Mouse (Mus musculus): ENCODE measurements around the gene Gm10961.

DNA sequence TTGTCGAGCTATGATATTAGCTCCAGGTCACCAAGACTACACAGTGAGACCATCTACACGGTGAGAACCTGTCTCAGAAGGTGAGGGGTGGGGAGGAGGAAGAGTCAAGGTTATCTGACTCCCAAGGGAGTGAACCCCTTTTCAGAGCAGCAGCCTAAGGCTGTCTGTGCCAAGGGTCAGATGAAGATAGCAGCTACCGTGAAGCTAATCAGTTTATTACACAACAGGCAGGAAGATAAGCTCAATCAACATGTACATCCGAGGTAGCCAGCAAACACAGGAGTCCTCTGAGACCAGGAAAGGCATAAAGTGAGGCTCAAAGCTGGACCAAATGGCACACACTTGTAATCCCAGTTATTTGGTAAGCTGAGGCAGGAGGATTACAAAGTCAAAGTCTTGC lies 22.3 kb upstream of the Gm10961 start:
- no peak for TF ChIP-seq CTCF (IDR thresholded peaks at IDR 0.05; ENCODE audit: low read depth)
- TF ChIP-seq EP300 (optimal IDR thresholded peaks at IDR 0.05) = no peak

Measured in stomach, postnatal 0 days (tissue).